Mouse (Mus musculus): ENCODE results near the gene Csnk1g2.

Gene Csnk1g2

DNA sequence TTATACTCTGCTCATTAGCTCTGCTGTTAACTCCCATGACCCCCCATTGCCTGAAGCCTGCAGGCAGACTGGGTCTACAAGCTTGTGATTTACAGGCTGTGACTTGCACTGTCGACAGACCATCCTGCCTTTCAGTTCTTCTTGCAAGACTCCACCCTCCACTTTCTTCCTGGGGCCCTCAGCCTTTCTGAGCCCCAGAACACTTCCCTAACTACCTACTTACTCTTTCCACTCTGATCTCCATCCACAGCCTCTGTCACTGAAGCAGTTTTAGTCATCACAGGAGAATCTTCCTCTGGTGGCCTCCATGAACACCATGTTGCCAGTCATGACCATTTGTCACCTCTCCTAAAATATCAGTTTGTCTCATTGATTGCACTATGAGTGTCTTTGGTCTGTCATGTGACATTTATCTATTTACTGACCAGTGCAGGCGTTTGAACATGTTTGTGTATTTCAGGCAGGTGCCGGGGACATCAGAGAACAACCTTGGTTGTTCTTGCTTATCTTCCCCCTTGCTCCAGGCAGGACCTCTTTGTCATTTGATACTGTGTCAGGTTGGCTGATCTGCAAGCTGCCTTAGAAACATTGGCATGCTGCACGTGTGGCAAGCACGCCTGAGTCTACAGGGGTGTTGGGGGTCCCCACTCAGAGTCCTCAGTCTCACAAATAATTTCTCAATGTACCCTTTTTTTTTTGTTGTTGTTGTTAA lies 41.0 kb downstream of the Csnk1g2 start:
- Histone ChIP-seq H3K36me3 (ENCODE audit: insufficient read depth, low read length) (peaks cover 30% of the 10 kb centered on the region), H3K4me1 (replicated peaks; ENCODE audit: low read depth, low read length) (peaks cover 85% of the 10 kb centered on the region), H3K4me3 (replicated peaks; ENCODE audit: low read length) (no peak overlapping the region), H3K9me3 (ENCODE audit: low read length) (no peaks in the 10 kb centered on the region), H3K27me3 (ENCODE audit: insufficient read depth, low read length) (no peaks in the 10 kb centered on the region)
- TF ChIP-seq POU5F1 (IDR thresholded peaks at IDR 0.05; ENCODE audit: borderline replicate concordance, low read length) (no peak), NANOG (IDR thresholded peaks at IDR 0.05; ENCODE audit: borderline replicate concordance, low read length) (no peak), CTCF (conservative IDR thresholded peaks at IDR 0.05; ENCODE audit: low read length) (no peak)

DNA sequence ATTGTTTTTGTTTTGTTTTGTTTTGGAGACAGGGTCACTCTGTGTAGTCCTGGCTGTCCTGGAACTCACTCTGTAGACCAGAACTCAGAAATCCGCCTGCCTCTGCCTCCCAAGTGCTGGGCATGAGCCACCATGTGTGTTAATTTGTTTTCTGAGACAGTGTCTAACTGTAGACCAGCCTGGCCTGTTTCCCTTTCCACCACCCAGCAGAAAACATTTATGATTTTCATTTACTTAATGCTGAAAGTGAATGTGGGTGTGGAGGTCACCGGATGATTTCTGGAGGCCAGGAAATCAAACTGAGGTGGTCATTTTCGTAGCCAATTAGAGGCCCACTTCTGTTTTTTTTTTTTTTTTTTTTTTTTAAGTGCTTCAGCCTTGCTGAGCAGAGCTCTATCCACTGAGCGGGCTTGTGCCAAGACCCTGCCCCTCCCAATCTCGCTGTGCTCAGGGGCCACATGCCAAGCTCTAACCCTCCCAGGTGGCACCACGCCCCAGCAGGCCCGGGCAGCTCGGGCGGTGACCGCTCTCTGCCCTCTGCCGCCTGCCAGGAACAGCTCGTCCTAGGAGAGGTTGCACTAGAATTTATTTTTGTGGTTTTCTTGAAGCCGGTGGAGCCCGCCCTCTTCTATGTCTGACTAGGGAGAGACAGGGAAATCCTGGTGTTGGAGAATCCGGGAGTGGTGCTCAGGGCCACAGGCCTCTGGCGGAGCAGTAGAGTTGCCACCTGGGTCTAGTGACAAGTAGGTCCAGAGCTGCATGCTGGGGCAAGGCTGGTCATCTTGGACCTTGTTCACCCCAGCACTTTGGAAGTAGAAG lies 41.8 kb downstream of the Csnk1g2 start:
- Histone ChIP-seq H3K9me3 (ENCODE audit: low read length) (no peaks in the 10 kb centered on the region), H3K36me3 (ENCODE audit: insufficient read depth, low read length) (peaks cover 37% of the 10 kb centered on the region), H3K27me3 (ENCODE audit: insufficient read depth, low read length) (no peaks in the 10 kb centered on the region), H3K4me1 (replicated peaks; ENCODE audit: low read depth, low read length) (peaks cover 85% of the 10 kb centered on the region), H3K4me3 (replicated peaks; ENCODE audit: low read length) (peak overlapping the region; percentile 66)
- TF ChIP-seq CTCF (conservative IDR thresholded peaks at IDR 0.05; ENCODE audit: low read length) (no peak), POU5F1 (IDR thresholded peaks at IDR 0.05; ENCODE audit: borderline replicate concordance, low read length) (no peak), NANOG (IDR thresholded peaks at IDR 0.05; ENCODE audit: borderline replicate concordance, low read length) (no peak)

DNA sequence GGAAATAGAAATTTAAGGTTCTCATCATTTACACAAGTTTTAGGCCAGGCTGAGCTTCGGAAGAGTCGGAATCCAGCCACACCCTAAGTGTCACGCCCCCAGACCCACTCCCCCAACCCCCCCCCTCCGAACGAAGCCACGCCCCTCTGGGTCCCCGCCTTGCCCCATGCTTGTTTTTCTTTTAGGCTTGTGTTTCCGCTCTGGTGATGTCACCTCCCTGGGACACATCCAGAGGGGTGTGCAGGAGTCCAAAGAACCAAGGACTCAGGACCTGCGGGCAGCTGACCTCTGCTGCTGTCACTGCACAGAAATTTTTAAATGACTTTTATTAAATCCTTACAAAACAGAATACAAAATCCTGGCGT lies 42.4 kb downstream of the Csnk1g2 start:
- TF ChIP-seq NANOG (IDR thresholded peaks at IDR 0.05; ENCODE audit: borderline replicate concordance, low read length), result no peak
- TF ChIP-seq POU5F1 (IDR thresholded peaks at IDR 0.05; ENCODE audit: borderline replicate concordance, low read length), result no peak
- TF ChIP-seq CTCF (conservative IDR thresholded peaks at IDR 0.05; ENCODE audit: low read length), result no peak
- H3K27me3 ChIP-seq (ENCODE audit: insufficient read depth, low read length), result no peaks in the 10 kb centered on the region

DNA sequence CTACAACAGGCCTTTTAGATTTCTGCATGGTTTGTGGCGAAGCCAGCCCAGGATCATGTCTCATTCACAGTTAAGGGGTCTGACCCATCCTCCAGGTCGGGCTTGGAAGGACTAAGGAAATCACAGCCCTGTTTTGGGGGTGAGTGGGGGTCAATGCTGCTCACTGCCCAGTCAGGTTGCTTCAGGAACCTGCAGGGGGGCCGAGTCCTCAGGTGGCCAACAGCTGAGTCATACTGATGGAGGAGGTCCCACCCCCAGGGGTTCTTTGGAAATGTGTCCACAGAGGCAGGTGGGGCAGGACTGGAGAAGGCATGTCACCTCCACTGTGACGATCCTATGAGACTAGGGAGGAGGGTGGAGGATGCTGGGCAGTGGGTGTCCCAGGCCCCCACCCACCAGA lies 42.8 kb downstream of the Csnk1g2 start:
- Histone ChIP-seq H3K9me3 (ENCODE audit: low read length) (no peaks in the 10 kb centered on the region), H3K4me3 (replicated peaks; ENCODE audit: low read length) (0 out of 2 replicates have a peak overlapping the region, but pooled peaks have one; percentile 20), H3K36me3 (ENCODE audit: insufficient read depth, low read length) (peaks cover 48% of the 10 kb centered on the region), H3K27me3 (ENCODE audit: insufficient read depth, low read length) (no peaks in the 10 kb centered on the region), H3K4me1 (replicated peaks; ENCODE audit: low read depth, low read length) (peaks cover 84% of the 10 kb centered on the region)
- TF ChIP-seq POU5F1 (IDR thresholded peaks at IDR 0.05; ENCODE audit: borderline replicate concordance, low read length), result no peak

More for the DNA sequence above, 42.4 kb downstream of the Csnk1g2 start:
- Histone ChIP-seq H3K36me3 (ENCODE audit: insufficient read depth, low read length) (peaks cover 43% of the 10 kb centered on the region), H3K4me1 (replicated peaks; ENCODE audit: low read depth, low read length) (peaks cover 87% of the 10 kb centered on the region), H3K9me3 (ENCODE audit: low read length) (no peaks in the 10 kb centered on the region), H3K4me3 (replicated peaks; ENCODE audit: low read length) (peak overlapping the region; percentile 66)

DNA sequence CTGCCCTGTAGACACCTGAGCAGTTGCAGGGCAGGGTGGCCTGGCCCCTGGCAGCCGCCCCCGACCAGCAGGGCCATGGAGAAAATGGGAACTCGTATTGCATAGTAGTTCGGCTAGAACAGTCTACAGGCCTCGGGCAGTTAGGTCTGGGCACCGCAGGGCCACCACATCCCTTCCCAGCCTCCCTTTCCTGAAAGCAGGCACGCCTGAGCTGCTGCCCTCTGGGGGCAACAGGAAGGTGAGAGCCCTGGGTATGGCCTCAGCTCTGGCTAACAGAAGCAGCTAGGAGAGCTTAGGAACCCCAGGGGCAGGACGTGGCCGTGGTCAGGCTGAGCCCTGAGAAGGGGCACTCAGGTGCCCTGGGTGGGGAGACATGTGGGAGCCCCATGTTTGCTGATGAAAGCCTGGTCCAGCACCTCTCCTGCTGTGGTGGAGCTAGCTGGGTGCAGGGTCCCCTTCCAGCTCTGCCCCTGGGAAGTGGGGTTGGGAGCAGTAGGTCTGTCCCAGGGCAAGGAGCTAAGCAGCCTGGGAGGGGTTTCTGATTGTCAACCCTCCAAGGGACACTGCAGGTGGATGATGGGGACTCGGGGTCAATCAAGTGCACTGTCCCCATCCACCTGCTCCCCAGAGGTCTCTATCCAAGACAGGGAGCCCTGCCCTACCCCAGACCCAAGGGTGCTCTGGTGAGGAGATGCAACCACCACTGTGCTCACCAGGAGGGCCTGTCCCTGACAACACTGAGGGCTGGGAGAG lies 43.5 kb downstream of the Csnk1g2 start:
- Histone ChIP-seq H3K27me3 (ENCODE audit: insufficient read depth, low read length) (no peaks in the 10 kb centered on the region), H3K4me1 (replicated peaks; ENCODE audit: low read depth, low read length) (peaks cover 78% of the 10 kb centered on the region), H3K9me3 (ENCODE audit: low read length) (no peaks in the 10 kb centered on the region), H3K4me3 (replicated peaks; ENCODE audit: low read length) (no peak overlapping the region), H3K36me3 (ENCODE audit: insufficient read depth, low read length) (peaks cover 55% of the 10 kb centered on the region)
- no peak for TF ChIP-seq CTCF (conservative IDR thresholded peaks at IDR 0.05; ENCODE audit: low read length)

DNA sequence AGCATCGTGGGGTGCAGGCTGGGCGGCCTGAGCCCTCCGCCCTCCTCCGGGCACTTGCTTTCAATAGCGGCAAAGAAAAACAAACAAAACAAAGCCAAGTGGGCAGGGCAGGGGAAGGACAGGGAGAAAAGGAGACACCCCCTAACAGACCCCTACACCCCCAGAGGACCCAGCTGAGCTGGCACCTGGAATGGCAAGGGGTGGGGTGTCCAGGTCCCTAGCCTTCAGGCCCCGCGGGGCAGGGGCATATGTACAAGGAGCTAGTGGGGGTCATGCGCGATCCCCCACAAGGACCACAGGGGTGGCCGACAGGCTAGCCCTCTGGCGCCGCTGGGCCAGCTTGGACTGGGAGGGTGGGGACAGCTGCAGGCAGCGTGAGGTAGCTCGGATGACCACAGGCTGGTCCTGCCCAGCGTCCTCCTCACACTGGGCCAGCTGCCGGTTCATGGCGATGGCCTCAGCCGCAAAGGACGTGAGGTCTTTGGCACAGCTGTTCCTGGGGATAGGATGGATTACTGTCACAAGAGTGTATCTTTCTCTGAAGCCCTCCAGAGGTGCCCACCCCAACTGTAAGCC lies 44.3 kb downstream of the Csnk1g2 start:
- H3K9me3 ChIP-seq (ENCODE audit: low read length), result no peaks in the 10 kb centered on the region
- H3K36me3 ChIP-seq (ENCODE audit: insufficient read depth, low read length), result peaks cover 62% of the 10 kb centered on the region
- H3K4me1 ChIP-seq (replicated peaks; ENCODE audit: low read depth, low read length), result peaks cover 75% of the 10 kb centered on the region
- no peak overlapping the region for H3K4me3 ChIP-seq (replicated peaks; ENCODE audit: low read length)
- H3K27me3 ChIP-seq (ENCODE audit: insufficient read depth, low read length), result no peaks in the 10 kb centered on the region
- TF ChIP-seq CTCF (conservative IDR thresholded peaks at IDR 0.05; ENCODE audit: low read length), result no peak
- TF ChIP-seq POU5F1 (IDR thresholded peaks at IDR 0.05; ENCODE audit: borderline replicate concordance, low read length), result no peak
- TF ChIP-seq NANOG (IDR thresholded peaks at IDR 0.05; ENCODE audit: borderline replicate concordance, low read length), result no peak

DNA sequence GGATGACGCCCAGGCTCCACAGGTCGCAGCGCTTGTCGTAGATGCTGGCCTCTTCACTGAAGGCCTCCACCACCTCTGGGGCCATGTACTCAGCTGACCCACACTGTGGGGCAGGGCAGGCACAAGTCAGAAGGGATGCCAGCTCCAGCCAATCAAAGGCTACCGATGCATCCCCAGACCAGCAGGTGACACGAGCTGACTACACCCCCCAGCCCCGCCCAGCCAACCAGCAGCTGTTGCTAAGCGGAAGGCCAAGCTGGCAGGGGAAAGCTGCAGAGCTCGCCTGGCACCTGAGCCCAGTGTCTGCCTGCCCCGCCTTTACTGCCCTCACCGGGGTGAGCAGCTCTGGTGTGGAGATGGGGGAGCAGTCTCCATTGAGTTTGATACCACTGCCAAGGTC lies 46.0 kb downstream of the Csnk1g2 start:
- Histone ChIP-seq H3K9me3 (ENCODE audit: low read length) (no peaks in the 10 kb centered on the region), H3K36me3 (ENCODE audit: insufficient read depth, low read length) (peaks cover 79% of the 10 kb centered on the region), H3K4me3 (replicated peaks; ENCODE audit: low read length) (0 out of 2 replicates have a peak overlapping the region, but pooled peaks have one; percentile 10), H3K27me3 (ENCODE audit: insufficient read depth, low read length) (no peaks in the 10 kb centered on the region), H3K4me1 (replicated peaks; ENCODE audit: low read depth, low read length) (peaks cover 78% of the 10 kb centered on the region)
- TF ChIP-seq NANOG (IDR thresholded peaks at IDR 0.05; ENCODE audit: borderline replicate concordance, low read length) (no peak), CTCF (conservative IDR thresholded peaks at IDR 0.05; ENCODE audit: low read length) (no peak), POU5F1 (IDR thresholded peaks at IDR 0.05; ENCODE audit: borderline replicate concordance, low read length) (no peak)

DNA sequence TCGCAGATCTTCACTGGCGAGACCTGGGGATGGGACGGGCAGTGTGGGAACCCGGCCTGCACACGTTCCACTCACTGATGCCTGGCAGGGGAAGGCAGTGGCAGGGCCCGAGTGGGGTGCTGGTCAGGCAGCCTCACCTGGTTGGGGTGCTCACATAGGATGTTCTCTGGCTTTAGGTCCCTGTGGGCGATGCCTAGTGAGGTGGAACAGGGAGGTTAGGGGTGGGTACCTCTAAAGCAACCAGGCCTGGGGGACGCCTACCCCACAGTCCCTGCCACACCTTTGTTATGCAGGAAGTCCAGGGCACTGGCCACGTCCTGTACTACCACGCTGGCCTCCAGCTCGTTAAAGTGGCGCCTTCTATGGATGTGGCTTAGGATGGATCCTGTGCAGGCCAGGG lies 46.4 kb downstream of the Csnk1g2 start:
- H3K4me1 ChIP-seq (replicated peaks; ENCODE audit: low read depth, low read length), result peaks cover 78% of the 10 kb centered on the region
- TF ChIP-seq NANOG (IDR thresholded peaks at IDR 0.05; ENCODE audit: borderline replicate concordance, low read length) (no peak), POU5F1 (IDR thresholded peaks at IDR 0.05; ENCODE audit: borderline replicate concordance, low read length) (no peak), CTCF (conservative IDR thresholded peaks at IDR 0.05; ENCODE audit: low read length) (no peak)
- H3K27me3 ChIP-seq (ENCODE audit: insufficient read depth, low read length), result no peaks in the 10 kb centered on the region
- H3K9me3 ChIP-seq (ENCODE audit: low read length), result no peaks in the 10 kb centered on the region
- 0 out of 2 replicates have a peak overlapping the region, but pooled peaks have one; percentile 10 for H3K4me3 ChIP-seq (replicated peaks; ENCODE audit: low read length)
- H3K36me3 ChIP-seq (ENCODE audit: insufficient read depth, low read length), result peaks cover 83% of the 10 kb centered on the region
